Mouse (Mus musculus): ENCODE measurements around the gene Abi3bp.

The Abi3bp gene

DNA sequence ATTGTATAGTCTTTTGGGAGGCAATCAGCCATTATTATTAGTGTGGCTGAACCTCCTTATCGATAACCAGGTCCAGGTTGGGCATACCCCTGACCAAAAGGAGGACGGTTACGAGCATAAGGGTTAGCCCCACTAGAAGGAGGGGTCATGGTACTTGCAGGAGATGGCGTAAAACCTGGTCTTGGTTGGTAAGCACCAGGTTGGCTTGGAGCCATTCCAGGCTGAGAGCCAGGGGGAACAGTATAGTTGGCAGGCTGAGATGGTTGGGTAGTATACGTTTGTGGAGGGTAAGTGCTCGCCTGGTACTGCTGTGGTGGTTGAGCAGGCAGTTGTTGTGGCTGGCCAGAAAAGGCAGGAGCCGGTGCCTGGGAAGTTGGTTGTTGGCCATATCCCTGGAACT lies 213.0 kb downstream of the Abi3bp start:
- no peak for DNase-seq (ENCODE audit: low spot score)

DNA sequence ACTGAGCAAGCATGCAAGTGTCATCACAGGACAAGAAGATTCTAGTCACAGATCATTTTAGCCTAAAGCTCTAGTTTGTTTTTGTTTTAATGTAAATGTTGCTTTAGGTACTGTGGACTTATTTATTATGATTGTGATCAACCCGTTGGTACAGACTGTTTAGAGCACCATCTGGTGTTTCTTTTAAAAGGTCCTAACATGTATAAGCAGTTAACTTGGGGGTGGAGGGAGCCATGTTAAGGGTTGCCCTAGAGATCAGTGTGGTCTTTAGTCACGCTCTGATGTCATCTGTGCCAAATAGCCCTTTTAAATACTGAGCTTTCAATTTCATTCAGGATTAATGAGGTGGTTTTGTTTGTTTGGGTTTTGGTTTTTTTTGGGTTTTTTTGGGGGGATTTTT lies 218.8 kb downstream of the Abi3bp start:
- DNase-seq (ENCODE audit: low spot score), result no peak

DNA sequence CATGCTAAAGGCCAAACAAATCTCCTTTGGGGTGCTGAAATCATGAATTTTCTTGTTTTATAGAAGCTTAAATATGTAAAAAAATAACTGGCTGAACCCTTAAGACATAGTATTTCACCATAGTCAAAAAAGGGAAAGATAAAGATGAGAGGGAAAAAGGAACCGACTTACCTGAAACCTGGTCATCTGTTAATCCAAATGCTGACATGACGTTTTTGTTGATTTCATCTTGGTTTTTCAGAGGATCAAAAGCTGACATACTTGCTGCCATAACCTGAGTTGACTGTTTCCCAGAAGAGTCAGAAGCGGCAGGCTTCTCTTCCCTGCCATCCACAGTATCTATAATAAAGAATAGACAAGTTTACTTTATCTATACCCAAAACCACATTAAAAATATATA lies 223.2 kb downstream of the Abi3bp start:
- DNase-seq (ENCODE audit: low spot score), result no peak

- no peak for DNase-seq (ENCODE audit: low spot score)
Measured at GRCm38 (mm10) chr16:56705731-56706130, 228.1 kb downstream of the Abi3bp start.

GRCm38 (mm10) chr16:56710071-56710470 lies 232.4 kb downstream of the Abi3bp start:
- DNase-seq (ENCODE audit: low spot score), result no peak

GRCm38 (mm10) chr16:56715608-56716007 lies 237.9 kb downstream of the Abi3bp start:
- no peak for DNase-seq (ENCODE audit: low spot score)

DNA sequence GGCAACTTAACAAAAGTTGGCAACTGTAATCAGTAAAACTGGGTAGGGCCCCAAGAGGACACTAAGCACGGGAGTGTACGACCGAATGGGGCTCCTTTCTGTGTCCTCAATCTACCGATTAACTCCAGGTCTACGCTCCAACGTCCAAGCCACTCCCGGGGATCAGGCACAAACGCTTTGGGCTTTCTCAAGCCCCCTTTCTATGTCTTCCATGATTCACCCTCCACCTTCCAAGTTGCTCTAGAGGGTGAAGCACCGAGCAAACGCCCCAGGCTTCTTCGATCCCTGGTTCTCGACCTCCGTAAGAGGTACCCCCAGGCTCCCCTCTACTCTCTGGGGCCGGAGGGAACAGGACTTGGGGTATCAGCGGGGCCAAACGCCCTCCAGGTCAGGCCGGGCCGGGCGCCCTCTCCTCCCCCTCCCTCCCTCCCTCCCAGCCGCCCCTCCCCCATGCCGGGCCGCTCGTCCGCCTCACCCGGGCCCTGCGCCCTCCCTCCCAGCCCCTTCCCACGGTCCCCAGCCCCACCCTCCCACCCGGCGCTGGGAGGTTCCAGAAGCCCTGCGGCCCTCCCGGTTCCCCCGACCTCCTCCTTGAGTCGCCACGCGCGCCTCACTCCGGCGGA lies 239.0 kb downstream of the Abi3bp start:
- DNase-seq (ENCODE audit: low spot score), result no peak

DNA sequence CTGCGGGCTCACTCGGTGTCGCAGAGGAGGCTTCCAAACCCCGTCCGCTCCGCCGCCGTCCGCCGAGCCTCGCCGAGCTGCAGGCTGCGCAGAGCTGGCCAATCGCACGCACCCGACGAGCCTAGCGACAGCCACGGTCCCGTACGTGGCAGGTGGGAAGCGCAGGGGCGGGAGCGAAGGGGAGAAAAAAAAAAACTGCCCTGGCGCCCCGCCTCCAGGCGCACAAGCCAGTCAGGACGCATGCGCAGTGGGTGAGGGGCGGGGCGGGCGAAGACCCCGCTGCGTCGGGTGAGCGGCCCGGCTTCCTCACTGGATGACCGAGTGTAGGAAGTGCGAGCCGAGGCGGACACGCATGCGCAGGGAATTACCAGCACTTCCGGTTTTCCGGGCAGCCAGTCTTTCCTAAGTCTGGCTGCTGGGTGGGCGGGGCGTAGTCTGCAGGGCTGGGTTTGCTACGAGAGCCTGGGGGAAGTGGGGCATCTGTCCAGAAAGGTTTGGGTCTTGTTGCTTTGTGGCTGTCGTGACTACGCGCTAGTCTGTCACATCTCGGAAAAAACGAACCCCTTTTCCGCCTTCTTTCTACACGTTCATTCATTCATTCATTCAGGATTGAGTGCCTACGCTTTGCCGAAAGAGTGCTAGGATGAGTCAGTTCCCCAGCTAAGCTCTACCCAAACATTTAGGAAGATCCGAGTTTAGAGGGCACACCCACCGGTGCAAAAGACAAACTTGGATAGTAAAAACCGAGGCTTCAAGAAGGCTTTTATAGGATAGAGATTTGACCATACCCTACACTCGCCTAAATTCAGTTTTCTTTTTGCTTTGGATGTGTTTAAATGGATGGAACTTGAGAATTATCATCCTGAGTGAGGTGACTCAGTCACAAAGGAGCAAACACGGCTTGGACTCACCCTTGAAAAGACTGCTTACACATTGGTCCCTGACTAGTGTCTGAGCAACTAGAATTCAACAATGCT lies 239.8 kb downstream of the Abi3bp start, which contains the start of gene Tfg:
Gene Tfg, minus strand, starts transcription at position 227 of the 977 bp plus-strand sequence.
- DNase-seq (ENCODE audit: low spot score), result peak; percentile 99

DNA sequence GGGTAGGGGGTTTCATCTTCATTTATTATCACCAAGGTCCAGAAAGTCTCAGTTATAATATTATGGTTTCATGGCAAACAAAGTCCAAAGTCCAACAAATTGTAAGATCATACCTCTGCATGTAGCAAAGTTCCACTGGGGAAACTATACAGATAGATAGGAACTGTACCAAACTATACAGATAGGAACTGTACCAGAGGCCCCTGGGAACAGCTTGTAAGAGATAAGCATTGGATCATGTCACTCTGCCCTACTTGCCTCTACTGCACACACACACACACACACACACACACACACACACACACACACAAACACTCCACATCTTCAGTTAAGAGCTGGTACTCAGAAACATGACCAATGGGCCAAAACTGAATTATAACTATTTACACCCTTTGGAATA lies 241.4 kb downstream of the Abi3bp start:
- no peak for DNase-seq (ENCODE audit: low spot score)

DNA sequence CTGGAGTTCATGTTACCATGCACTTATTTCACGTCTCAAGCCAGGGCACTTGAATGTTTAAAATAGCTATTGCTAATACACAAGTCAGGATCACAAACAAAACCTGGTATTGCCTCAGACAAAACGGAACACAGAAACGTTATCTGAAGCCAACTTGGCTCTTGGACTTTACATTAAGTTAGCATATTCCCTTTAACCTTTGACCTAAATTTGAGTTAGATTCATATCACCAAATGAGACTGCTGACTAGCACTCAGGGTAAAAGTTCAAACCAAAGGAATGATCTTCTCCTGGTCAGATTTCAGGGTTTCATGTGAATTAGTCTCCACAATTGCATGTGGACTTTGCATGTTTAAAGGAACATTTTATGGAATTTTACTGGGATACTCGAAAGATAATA lies 244.7 kb downstream of the Abi3bp start:
- no peak for DNase-seq (ENCODE audit: low spot score)

GRCm38 (mm10) chr16:56724927-56725326 lies 247.2 kb downstream of the Abi3bp start:
- DNase-seq (ENCODE audit: low spot score), result no peak

DNA sequence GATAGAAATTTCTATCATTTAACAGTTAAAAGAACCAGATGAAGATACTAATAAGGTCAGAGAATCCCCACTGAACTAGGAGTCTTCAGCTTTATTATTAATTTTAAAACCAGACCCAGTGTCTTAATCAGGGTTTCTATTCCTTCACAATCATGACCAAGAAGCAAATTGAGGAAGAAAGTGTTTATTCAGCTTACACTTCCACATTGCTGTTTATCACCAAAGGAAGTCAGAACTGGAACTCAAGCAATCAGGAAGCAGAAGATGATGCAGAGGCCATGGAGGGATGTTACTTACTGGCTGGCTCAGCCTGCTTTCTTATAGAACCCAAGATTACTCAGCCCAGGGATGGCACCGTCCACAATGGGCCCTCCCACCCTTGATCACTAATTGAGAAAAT lies 251.4 kb downstream of the Abi3bp start:
- no peak for DNase-seq (ENCODE audit: low spot score)
